Mouse (Mus musculus) forebrain, embryonic 12.5 days (tissue): ENCODE data around the gene Itgb8. TPM values are rescaled to one million over a fixed set of nuclear protein-coding genes. Genes with fewer than 3 reads are reported as not detected.

Source experiments
- ATAC-seq: fragments of 200-750 bp; cut with Nextera tagmentation; 2 replicates; pipeline ENCODE4 v1.8.0; 2017; ENCODE audit warnings: moderate TSS enrichment; ENCODE audit not compliant: low FRiP score
- H3K27ac ChIP-seq: fragments of 300-500 bp; sonication (generic); 2 replicates; pipeline ENCODE4 v1.5.1; 2016; ENCODE audit warnings: mild to moderate bottlenecking
- H3K27me3 ChIP-seq: fragments of 300-500 bp; sonication (generic); 2 replicates; pipeline ENCODE4 v1.6.1; 2016; ENCODE audit warnings: mild to moderate bottlenecking
- H3K36me3 ChIP-seq: fragments of 300-500 bp; sonication (generic); replicated peaks from 2 replicates; pipeline ENCODE4 v1.6.1; 2016; ENCODE audit warnings: mild to moderate bottlenecking
- H3K4me1 ChIP-seq: fragments of 300-500 bp; sonication (generic); 2 replicates; pipeline ENCODE4 v1.6.1; 2016
- H3K4me2 ChIP-seq: fragments of 300-500 bp; sonication (generic); 2 replicates; pipeline ENCODE4 v1.6.1; 2016; ENCODE audit warnings: mild to moderate bottlenecking, moderate library complexity
- H3K4me3 ChIP-seq: fragments of 300-500 bp; sonication (generic); replicated peaks from 2 replicates; pipeline ENCODE4 v1.5.1; 2016; ENCODE audit warnings: mild to moderate bottlenecking
- H3K9ac ChIP-seq: fragments of 300-500 bp; sonication (generic); 2 replicates; pipeline ENCODE4 v1.6.1; 2016; ENCODE audit warnings: mild to moderate bottlenecking
- H3K9me3 ChIP-seq: fragments of 300-500 bp; sonication (generic); 2 replicates; pipeline ENCODE4 v1.6.1; 2016
- WGBS: fragments of 180-500 bp; shearing (Covaris S2); methylation state at CpG from one replicate; pipeline ENCODE4 v1.1.7; 2016; 5-methylcytosine and 5-hydroxymethylcytosine counted together
- polyA plus RNA-seq: library from polyadenylated mRNA; unstranded; fragments of >200 nt; fragmentation: Nextera tagmentation; extraction: Ambion mirVana; gene quantifications from 2 replicates; pipeline ENCODE4 v1.2.1, GENCODE M21; 2016

The Itgb8 gene
- polyA plus RNA-seq, 1 experiment from 2014 or later: 22.1 TPM

DNA sequence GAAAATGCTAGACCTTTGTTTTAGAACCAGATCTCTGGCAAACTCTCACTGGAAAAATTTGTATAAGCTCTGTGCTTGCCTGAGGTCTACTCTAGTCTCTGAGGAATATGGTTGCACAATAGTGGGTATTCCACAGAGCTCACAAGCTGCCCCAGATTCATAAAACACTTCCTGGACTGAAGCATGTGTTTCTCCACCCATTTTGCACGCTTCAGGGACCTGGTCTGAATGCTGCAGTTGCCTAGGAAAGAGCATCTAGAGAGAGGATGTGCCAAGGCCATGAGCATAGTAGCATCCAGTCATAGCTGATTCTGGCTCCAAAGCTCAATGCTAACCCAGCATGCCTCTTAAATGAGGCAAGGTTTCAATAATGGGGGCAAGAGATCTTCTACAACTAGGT, 74.4 kb downstream of the Itgb8 start:
- H3K4me3 ChIP-seq: no peak overlapping the region
- no peak overlapping the region for H3K9ac ChIP-seq
- no peak overlapping the region for H3K27ac ChIP-seq
- 59% methylated on average over 1 of the region's 1 CpGs for WGBS
- H3K9me3 ChIP-seq: no peaks in the 10 kb centered on the region
- peaks cover 10% of the 10 kb centered on the region for H3K4me1 ChIP-seq
- no peak overlapping the region for H3K4me2 ChIP-seq
- no peaks in the 10 kb centered on the region for H3K27me3 ChIP-seq
- peak; percentile 17; the same call in 1 of the 2 replicates for ATAC-seq
- peaks cover 26% of the 10 kb centered on the region for H3K36me3 ChIP-seq

GRCm38 (mm10) chr12:119160786-119161185, 77.8 kb downstream of the Itgb8 start:
- Histone ChIP-seq H3K27ac (no peak overlapping the region), H3K36me3 (peaks cover 16% of the 10 kb centered on the region)

GRCm38 (mm10) chr12:119159254-119159933, 79.2 kb downstream of the Itgb8 start:
- Histone ChIP-seq H3K4me2 (no peak overlapping the region), H3K27me3 (no peaks in the 10 kb centered on the region), H3K36me3 (peaks cover 11% of the 10 kb centered on the region), H3K4me3 (no peak overlapping the region), H3K4me1 (peaks cover 7% of the 10 kb centered on the region; the same call in 1 of the 2 replicates), H3K27ac (no peak overlapping the region), H3K9ac (no peak overlapping the region), H3K9me3 (no peaks in the 10 kb centered on the region)
- 32% methylated on average over 4 of the region's 4 CpGs for WGBS
- ATAC-seq: no peak

More at GRCm38 (mm10) chr12:119160786-119161185, 77.8 kb downstream of the Itgb8 start:
- Histone ChIP-seq H3K9ac (no peak overlapping the region), H3K4me3 (no peak overlapping the region), H3K27me3 (no peaks in the 10 kb centered on the region), H3K9me3 (no peaks in the 10 kb centered on the region), H3K4me2 (no peak overlapping the region), H3K4me1 (peaks cover 7% of the 10 kb centered on the region; the same call in 1 of the 2 replicates)
- no peak for ATAC-seq

GRCm38 (mm10) chr12:119157686-119158085, 80.9 kb downstream of the Itgb8 start:
- Histone ChIP-seq H3K36me3 (peaks cover 4% of the 10 kb centered on the region), H3K4me2 (no peak overlapping the region), H3K27ac (no peak overlapping the region), H3K4me1 (peaks cover 7% of the 10 kb centered on the region; the same call in 1 of the 2 replicates), H3K4me3 (no peak overlapping the region), H3K9ac (no peak overlapping the region), H3K27me3 (no peaks in the 10 kb centered on the region), H3K9me3 (no peaks in the 10 kb centered on the region)
- 93% methylated on average over 2 of the region's 2 CpGs for WGBS
- no peak for ATAC-seq

GRCm38 (mm10) chr12:119157068-119157467, 81.5 kb downstream of the Itgb8 start:
- Histone ChIP-seq H3K27ac (no peak overlapping the region), H3K9ac (no peak overlapping the region), H3K27me3 (no peaks in the 10 kb centered on the region), H3K36me3 (no peaks in the 10 kb centered on the region), H3K4me2 (no peak overlapping the region), H3K4me1 (peaks cover 7% of the 10 kb centered on the region; the same call in 1 of the 2 replicates), H3K9me3 (no peaks in the 10 kb centered on the region), H3K4me3 (no peak overlapping the region)
- WGBS: 86% methylated on average over 3 of the region's 3 CpGs
- no peak for ATAC-seq

- ATAC-seq: no peak
- Histone ChIP-seq H3K9me3 (no peaks in the 10 kb centered on the region), H3K4me2 (no peak overlapping the region), H3K27ac (no peak overlapping the region), H3K27me3 (no peaks in the 10 kb centered on the region), H3K9ac (no peak overlapping the region), H3K36me3 (no peaks in the 10 kb centered on the region), H3K4me1 (no peaks in the 10 kb centered on the region), H3K4me3 (no peak overlapping the region)
- 82% methylated on average over 4 of the region's 4 CpGs for WGBS
Observed at GRCm38 (mm10) chr12:119155566-119155965, 83.0 kb downstream of the Itgb8 start.

GRCm38 (mm10) chr12:119150956-119151355, 87.6 kb downstream of the Itgb8 start:
- no peaks in the 10 kb centered on the region for H3K9me3 ChIP-seq
- H3K9ac ChIP-seq: no peak overlapping the region
- H3K4me1 ChIP-seq: no peaks in the 10 kb centered on the region
- H3K27ac ChIP-seq: no peak overlapping the region
- H3K36me3 ChIP-seq: no peaks in the 10 kb centered on the region
- H3K4me3 ChIP-seq: no peak overlapping the region
- no peak overlapping the region for H3K4me2 ChIP-seq
- ATAC-seq: no peak
- H3K27me3 ChIP-seq: no peaks in the 10 kb centered on the region
- WGBS: 98% methylated on average over 2 of the region's 2 CpGs

GRCm38 (mm10) chr12:119147753-119148152, 90.8 kb downstream of the Itgb8 start:
- Histone ChIP-seq H3K27ac (no peak overlapping the region), H3K27me3 (no peaks in the 10 kb centered on the region), H3K4me1 (no peaks in the 10 kb centered on the region), H3K4me3 (no peak overlapping the region), H3K36me3 (no peaks in the 10 kb centered on the region), H3K9ac (no peak overlapping the region), H3K9me3 (no peaks in the 10 kb centered on the region), H3K4me2 (no peak overlapping the region)
- no peak for ATAC-seq
- 84% methylated on average over 3 of the region's 3 CpGs for WGBS

DNA sequence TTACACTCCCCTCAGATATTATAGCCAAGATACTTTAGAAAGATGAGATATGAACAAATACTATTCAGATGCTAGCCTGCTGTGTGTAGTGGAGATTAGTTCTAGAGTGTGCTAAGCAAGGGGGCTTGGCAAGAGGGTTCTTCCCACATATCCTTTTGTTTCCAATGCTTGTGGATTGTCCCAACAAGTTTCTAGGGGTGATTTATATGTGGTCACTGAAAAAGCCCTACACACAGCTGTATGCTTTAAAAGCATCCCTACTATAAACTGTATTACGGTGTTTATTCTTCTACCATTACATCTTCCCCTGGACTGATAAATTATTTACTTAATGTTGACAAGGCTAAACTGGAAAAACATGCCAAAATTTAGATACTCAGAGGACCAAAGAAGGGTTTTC, 92.6 kb downstream of the Itgb8 start:
- no peak overlapping the region for H3K27ac ChIP-seq
- no peak overlapping the region for H3K9ac ChIP-seq
- H3K9me3 ChIP-seq: no peaks in the 10 kb centered on the region
- H3K4me3 ChIP-seq: no peak overlapping the region
- no peak overlapping the region for H3K4me2 ChIP-seq
- H3K27me3 ChIP-seq: no peaks in the 10 kb centered on the region
- 94% methylated on average over 1 of the region's 1 CpGs for WGBS
- H3K4me1 ChIP-seq: no peaks in the 10 kb centered on the region
- ATAC-seq: no peak
- H3K36me3 ChIP-seq: no peaks in the 10 kb centered on the region

- ATAC-seq: no peak
- Histone ChIP-seq H3K4me1 (no peaks in the 10 kb centered on the region), H3K9me3 (no peaks in the 10 kb centered on the region), H3K4me2 (no peak overlapping the region), H3K27ac (no peak overlapping the region), H3K4me3 (no peak overlapping the region), H3K27me3 (no peaks in the 10 kb centered on the region), H3K9ac (no peak overlapping the region), H3K36me3 (no peaks in the 10 kb centered on the region)
- WGBS: 89% methylated on average over 1 of the region's 1 CpGs
Observed at GRCm38 (mm10) chr12:119137946-119138345, 100.7 kb downstream of the Itgb8 start.

DNA sequence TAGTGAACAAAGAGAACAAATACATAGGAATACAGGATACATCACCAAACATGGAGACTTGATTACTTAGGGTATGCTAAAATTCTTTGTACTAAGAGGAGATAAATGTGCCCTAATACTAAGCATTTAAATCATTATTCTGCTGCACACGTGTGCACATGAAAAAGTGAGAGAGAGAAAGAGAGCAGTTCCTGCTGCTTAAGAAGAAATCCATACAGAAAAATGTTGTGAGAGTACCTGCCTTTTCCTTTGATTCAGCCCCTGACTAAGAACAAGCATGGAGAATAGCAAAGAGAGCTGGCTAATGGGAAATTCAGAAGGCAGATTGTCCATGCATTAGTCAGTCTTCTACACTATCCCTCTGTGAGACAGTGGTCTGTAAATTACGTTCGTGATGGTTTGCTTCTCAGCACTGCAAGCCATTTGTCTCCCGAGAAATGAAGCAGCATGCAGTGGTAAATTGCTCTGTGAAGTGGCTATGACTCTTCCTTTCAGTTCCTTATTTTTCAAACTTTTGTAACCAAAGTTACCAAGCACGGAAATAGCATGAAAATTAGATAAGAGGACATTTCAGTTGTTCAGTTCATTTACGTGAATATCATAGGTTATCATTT, 125.0 kb downstream of the Itgb8 start:
- 82% methylated on average over 6 of the region's 6 CpGs for whole genome bisulfite sequencing
- ATAC-seq: no peak

GRCm38 (mm10) chr12:119110091-119110490, 128.5 kb downstream of the Itgb8 start:
- no peaks in the 10 kb centered on the region for H3K9me3 ChIP-seq
- ATAC-seq: no peak
- WGBS: 61% methylated on average over 2 of the region's 2 CpGs
- H3K4me1 ChIP-seq: no peaks in the 10 kb centered on the region
- H3K4me2 ChIP-seq: no peak overlapping the region
- no peaks in the 10 kb centered on the region for H3K27me3 ChIP-seq
- H3K27ac ChIP-seq: no peak overlapping the region
- no peak overlapping the region for H3K9ac ChIP-seq
- H3K36me3 ChIP-seq: no peaks in the 10 kb centered on the region
- H3K4me3 ChIP-seq: no peak overlapping the region

More for the DNA sequence above, 125.0 kb downstream of the Itgb8 start:
- H3K36me3 ChIP-seq: no peaks in the 10 kb centered on the region
- no peak overlapping the region for H3K4me3 ChIP-seq
- no peaks in the 10 kb centered on the region for H3K9me3 ChIP-seq
- no peak overlapping the region for H3K27ac ChIP-seq
- H3K4me1 ChIP-seq: no peaks in the 10 kb centered on the region
- no peaks in the 10 kb centered on the region for H3K27me3 ChIP-seq
- no peak overlapping the region for H3K9ac ChIP-seq
- H3K4me2 ChIP-seq: no peak overlapping the region
